Mouse (Mus musculus) brain, embryonic 14.5 days (tissue): ENCODE data around the gene Pdik1l.

ENCODE experiments used
- CTCF ChIP-seq: fragments of 200-500 bp; IDR thresholded peaks from 2 replicates; pipeline ENCODE4 v1.5.1; 2012; ENCODE audit warnings: inconsistent platforms, mild to moderate bottlenecking, moderate library complexity, borderline replicate concordance; ENCODE audit not compliant: insufficient read depth, insufficient read length; ENCODE audit errors: extremely low read depth
- POLR2A ChIP-seq: fragments of 200-500 bp; IDR thresholded peaks from 2 replicates; pipeline ENCODE4 v1.6.1; 2012; ENCODE audit warnings: mild to moderate bottlenecking, inconsistent platforms, borderline replicate concordance; ENCODE audit not compliant: poor library complexity, insufficient read depth, insufficient read length, severe bottlenecking; ENCODE audit errors: extremely low read depth

DNA sequence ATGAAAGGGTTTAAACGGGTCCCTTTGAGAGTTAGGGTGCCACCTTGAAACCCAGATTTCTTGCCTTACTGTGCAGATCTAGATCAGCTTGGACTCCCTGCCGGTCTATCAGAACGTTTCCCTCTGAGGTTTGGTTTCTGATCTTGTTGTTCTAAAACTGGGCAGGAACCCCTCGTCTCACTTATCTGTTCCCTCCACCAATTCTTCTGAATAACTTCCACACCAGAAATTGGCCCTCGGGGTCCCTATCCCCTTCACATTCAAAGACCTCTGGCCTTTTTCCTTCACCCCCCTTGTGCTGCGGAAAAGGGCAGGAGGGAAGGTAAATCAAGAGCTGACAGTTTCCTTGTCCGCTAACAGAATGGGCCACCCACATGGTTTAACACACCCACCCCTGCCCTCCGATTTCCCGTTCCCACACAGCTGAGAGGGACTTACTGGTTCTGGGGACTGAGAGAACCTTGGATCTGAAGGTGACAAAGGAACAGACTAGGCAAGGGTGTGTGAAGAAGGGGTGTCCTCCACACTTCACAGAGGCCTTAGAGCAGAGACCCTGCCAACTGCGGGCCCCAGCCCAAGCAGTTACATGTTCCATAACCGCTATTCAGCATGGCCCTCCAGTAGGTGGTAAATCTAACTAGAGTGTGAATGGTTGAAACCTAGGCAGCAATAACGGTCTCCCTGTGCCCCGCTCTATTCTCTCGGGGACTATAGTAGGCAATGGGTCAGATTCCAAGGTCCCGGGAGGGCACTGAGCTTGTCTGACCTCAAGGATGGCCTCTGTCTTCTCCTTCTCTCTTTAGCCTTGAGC lies 34.6 kb downstream of the Pdik1l start:
- TF ChIP-seq CTCF (no peak), POLR2A (no peak)
